Mouse (Mus musculus) erythroblast, embryonic 14.5 days (primary cell): ENCODE results near the gene Nppa. TPM values are rescaled to one million over a fixed set of nuclear protein-coding genes. Genes with fewer than 3 reads are reported as not detected.

Experiments used
- H3K27me3 ChIP-seq: 2 replicates; pipeline ENCODE4 v1.6.1; 2012; ENCODE audit warnings: inconsistent platforms; ENCODE audit not compliant: control insufficient read depth
- H3K36me3 ChIP-seq: 2 replicates; pipeline ENCODE4 v1.6.1; 2012; ENCODE audit warnings: mild to moderate bottlenecking, inconsistent platforms; ENCODE audit not compliant: control insufficient read depth
- H3K4me1 ChIP-seq: 2 replicates; pipeline ENCODE4 v1.6.1; 2012; ENCODE audit warnings: inconsistent platforms; ENCODE audit not compliant: control insufficient read depth
- H3K4me3 ChIP-seq: replicated peaks from 2 replicates; pipeline ENCODE3; 2012; ENCODE audit warnings: moderate library complexity, mild to moderate bottlenecking, inconsistent platforms
- H3K9me3 ChIP-seq: 2 replicates; pipeline ENCODE4 v1.6.1; 2012; ENCODE audit warnings: low read length, inconsistent platforms, mixed read lengths; ENCODE audit not compliant: control insufficient read depth
- GATA1 ChIP-seq: IDR thresholded peaks from 2 replicates; pipeline ENCODE4 v1.6.1; 2012; ENCODE audit warnings: low read length, inconsistent platforms, mixed read lengths
- TAL1 ChIP-seq: IDR thresholded peaks from 3 replicates; pipeline ENCODE4 v1.6.1; 2012; ENCODE audit warnings: low read length, inconsistent platforms, mixed read lengths
- polyA plus RNA-seq: library from polyadenylated mRNA; stranded (reverse); fragments of >175 nt; gene quantifications from 2 replicates; pipeline ENCODE4 v1.2.3, GENCODE M21; 2012

The Nppa gene
- polyA plus RNA-seq, 1 experiment, result not detected

GRCm38 (mm10) chr4:148001866-148002265, 1.3 kb downstream of the Nppa start:
- Histone ChIP-seq H3K36me3 (peaks cover 15% of the 10 kb centered on the region), H3K4me3 (no peak overlapping the region), H3K4me1 (no peaks in the 10 kb centered on the region), H3K27me3 (no peaks in the 10 kb centered on the region), H3K9me3 (no peaks in the 10 kb centered on the region)
- TF ChIP-seq TAL1 (no peak), GATA1 (no peak)

DNA sequence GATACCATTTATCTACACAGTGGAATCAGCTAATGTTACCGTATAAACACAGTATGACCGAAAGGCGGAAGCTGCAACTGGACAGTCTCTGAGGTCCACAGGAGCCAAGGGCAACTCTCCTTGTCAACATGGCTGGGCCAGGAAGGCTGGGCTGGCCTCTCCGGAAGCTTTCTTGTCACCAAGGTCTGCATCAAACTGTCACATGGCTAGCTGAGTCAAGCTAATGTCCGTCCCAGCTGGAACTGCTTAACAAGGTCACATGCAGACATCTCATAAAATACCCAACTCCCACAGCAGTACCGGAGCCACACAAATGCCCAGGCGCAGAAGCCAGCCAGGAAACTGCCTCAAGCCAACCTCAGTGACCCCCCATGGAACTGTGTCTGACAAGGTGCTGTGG, 3.8 kb downstream of the Nppa start:
- no peaks in the 10 kb centered on the region for H3K27me3 ChIP-seq
- no peak overlapping the region for H3K4me3 ChIP-seq
- TF ChIP-seq GATA1 (no peak), TAL1 (no peak)
- H3K36me3 ChIP-seq, result peaks cover 37% of the 10 kb centered on the region
- no peaks in the 10 kb centered on the region for H3K9me3 ChIP-seq
- no peaks in the 10 kb centered on the region for H3K4me1 ChIP-seq

DNA sequence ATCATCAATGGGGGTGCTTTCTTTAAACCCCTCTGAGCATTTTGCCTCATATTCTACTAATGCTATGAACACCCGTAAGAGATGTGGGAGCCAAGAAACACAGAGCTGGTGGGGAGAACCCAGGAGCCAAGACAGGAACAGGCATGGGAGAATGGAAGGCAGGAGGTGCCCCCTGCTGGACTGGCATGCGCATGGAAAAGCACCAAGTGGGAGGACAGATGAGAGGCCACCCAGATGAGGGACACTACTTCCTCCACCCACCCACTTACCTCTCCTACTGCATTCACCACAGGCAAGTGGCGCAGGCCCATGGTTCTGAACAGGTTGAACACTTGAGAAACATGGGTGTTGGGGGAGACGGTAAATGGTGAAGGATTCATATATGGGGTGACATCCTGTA, 7.9 kb downstream of the Nppa start:
- Histone ChIP-seq H3K4me1 (no peaks in the 10 kb centered on the region), H3K9me3 (no peaks in the 10 kb centered on the region), H3K4me3 (no peak overlapping the region), H3K27me3 (no peaks in the 10 kb centered on the region), H3K36me3 (peaks cover 78% of the 10 kb centered on the region)
- no peak for TF ChIP-seq GATA1
- TF ChIP-seq TAL1, result no peak

GRCm38 (mm10) chr4:148009641-148010040, 9.1 kb downstream of the Nppa start:
- Histone ChIP-seq H3K4me1 (no peaks in the 10 kb centered on the region), H3K4me3 (no peak overlapping the region), H3K9me3 (no peaks in the 10 kb centered on the region), H3K36me3 (peaks cover 88% of the 10 kb centered on the region), H3K27me3 (no peaks in the 10 kb centered on the region)
- no peak for TF ChIP-seq TAL1
- TF ChIP-seq GATA1, result no peak

DNA sequence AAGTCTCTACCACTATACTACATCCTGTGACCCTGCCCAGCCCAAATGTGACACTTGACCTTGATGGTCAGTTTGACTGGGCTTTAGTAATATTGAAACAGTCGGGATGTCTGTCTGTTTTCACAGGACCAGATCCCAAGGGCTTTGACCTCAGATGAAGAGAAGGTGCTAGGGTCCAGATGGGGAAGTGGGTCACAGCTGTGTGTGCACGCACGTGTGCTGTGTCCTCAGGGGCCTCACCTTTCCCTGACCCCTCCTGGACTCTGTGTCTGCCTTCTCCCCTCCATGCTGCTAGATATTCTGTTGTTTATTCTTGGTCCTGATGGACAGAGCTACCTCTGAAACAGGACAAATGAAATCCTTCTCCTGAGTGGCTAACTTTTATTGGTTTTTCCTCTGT, 10.8 kb downstream of the Nppa start:
- Histone ChIP-seq H3K36me3 (peaks cover 90% of the 10 kb centered on the region), H3K9me3 (no peaks in the 10 kb centered on the region), H3K27me3 (no peaks in the 10 kb centered on the region), H3K4me3 (no peak overlapping the region), H3K4me1 (no peaks in the 10 kb centered on the region)
- TF ChIP-seq GATA1 (no peak), TAL1 (no peak)

DNA sequence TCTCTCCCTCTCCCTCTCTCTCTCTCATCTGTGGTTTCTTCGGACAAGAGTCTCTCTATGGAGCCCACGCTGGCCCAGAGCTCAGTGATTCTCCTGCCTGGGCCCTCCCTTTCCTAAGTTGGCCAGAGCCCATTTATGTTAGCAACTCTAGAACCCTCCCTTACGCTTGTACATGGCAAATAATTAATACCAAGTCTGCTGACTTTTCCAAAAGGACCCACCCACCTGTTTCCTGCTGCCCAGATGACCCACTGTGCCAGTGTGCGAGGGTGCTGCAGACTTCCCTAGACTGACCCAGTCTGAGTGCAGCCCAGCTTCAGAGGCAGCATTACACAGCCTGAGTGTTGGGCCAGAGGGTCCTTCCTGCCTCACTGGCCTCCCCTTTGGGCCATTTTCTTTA, 11.7 kb downstream of the Nppa start:
- Histone ChIP-seq H3K4me3 (no peak overlapping the region), H3K4me1 (no peaks in the 10 kb centered on the region), H3K27me3 (no peaks in the 10 kb centered on the region), H3K9me3 (no peaks in the 10 kb centered on the region), H3K36me3 (peaks cover 90% of the 10 kb centered on the region)
- TF ChIP-seq TAL1 (no peak), GATA1 (no peak)

- Histone ChIP-seq H3K36me3 (peaks cover 84% of the 10 kb centered on the region), H3K4me3 (no peak overlapping the region)
These were observed 14.9 kb downstream of the Nppa start for GRCm38 (mm10) chr4:148015418-148015817.

DNA sequence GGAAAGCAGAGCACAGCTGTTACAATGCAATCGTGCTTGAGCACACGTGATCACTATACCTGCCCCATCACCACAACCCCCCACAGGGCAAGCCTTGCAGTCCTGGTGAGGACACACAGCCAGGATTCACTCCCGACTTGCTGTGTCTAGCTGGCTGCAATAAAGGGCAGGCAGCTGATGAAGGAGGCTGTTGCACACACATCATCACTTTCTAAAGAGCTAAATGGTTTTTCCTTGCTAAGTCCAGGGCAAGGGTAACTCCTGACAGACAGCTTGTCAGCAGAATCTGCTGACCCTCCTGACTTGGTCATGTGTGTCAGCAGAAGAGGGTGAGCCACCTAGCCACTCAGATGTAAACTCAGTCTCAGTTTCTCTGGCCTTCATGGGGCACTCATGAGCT, 16.5 kb downstream of the Nppa start:
- no peak for TF ChIP-seq GATA1
- TF ChIP-seq TAL1, result no peak
- H3K36me3 ChIP-seq, result peaks cover 78% of the 10 kb centered on the region

More at GRCm38 (mm10) chr4:148015418-148015817, 14.9 kb downstream of the Nppa start:
- H3K27me3 ChIP-seq, result no peaks in the 10 kb centered on the region
- no peaks in the 10 kb centered on the region for H3K4me1 ChIP-seq
- no peaks in the 10 kb centered on the region for H3K9me3 ChIP-seq
- no peak for TF ChIP-seq GATA1
- no peak for TF ChIP-seq TAL1

DNA sequence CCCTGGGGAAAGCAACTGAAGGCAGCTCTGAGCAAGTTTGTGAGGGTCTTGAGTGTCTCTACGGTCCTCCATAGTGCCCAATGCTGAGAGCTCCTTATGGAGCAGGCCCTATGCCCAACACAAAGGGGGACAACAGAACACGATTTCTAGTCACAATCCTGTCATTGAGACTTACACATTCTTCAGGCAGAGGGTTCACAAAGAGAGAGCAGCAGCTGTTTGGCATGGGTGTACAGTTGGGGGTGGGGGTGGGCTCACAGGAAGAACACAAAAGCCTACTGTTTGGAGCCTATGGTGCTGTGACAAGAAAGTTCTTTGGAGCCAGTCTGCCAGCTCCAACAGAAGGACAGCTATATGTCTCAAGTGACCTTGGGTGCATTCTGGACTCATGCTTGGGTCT, 17.9 kb downstream of the Nppa start:
- Histone ChIP-seq H3K36me3 (peaks cover 73% of the 10 kb centered on the region), H3K4me3 (no peak overlapping the region), H3K27me3 (no peaks in the 10 kb centered on the region), H3K9me3 (no peaks in the 10 kb centered on the region), H3K4me1 (no peaks in the 10 kb centered on the region)
- TF ChIP-seq TAL1 (no peak), GATA1 (no peak)

More for the DNA sequence above, 16.5 kb downstream of the Nppa start:
- no peak overlapping the region for H3K4me3 ChIP-seq
- no peaks in the 10 kb centered on the region for H3K4me1 ChIP-seq
- H3K9me3 ChIP-seq, result no peaks in the 10 kb centered on the region
- no peaks in the 10 kb centered on the region for H3K27me3 ChIP-seq

GRCm38 (mm10) chr4:148024003-148024402, 23.5 kb downstream of the Nppa start:
- Histone ChIP-seq H3K4me1 (no peaks in the 10 kb centered on the region), H3K36me3 (peaks cover 62% of the 10 kb centered on the region), H3K9me3 (no peaks in the 10 kb centered on the region), H3K27me3 (no peaks in the 10 kb centered on the region), H3K4me3 (no peak overlapping the region)
- TF ChIP-seq GATA1, result no peak
- no peak for TF ChIP-seq TAL1
